Mouse (Mus musculus) ES-Bruce4 (cell line): ENCODE data around the gene Arrb1.

ENCODE experiments used
- CTCF ChIP-seq: IDR thresholded peaks from one replicate; pipeline ENCODE4 v1.8.1; 2011; ENCODE audit warnings: low read depth, low read length
- EP300 ChIP-seq: IDR thresholded peaks from 2 replicates; pipeline ENCODE4 v1.6.1; 2011; ENCODE audit warnings: low read depth, low read length; ENCODE audit not compliant: insufficient read depth
- POLR2A ChIP-seq: IDR thresholded peaks from one replicate; pipeline ENCODE4 v1.8.1; 2011; ENCODE audit warnings: low read length; ENCODE audit not compliant: insufficient read depth

DNA sequence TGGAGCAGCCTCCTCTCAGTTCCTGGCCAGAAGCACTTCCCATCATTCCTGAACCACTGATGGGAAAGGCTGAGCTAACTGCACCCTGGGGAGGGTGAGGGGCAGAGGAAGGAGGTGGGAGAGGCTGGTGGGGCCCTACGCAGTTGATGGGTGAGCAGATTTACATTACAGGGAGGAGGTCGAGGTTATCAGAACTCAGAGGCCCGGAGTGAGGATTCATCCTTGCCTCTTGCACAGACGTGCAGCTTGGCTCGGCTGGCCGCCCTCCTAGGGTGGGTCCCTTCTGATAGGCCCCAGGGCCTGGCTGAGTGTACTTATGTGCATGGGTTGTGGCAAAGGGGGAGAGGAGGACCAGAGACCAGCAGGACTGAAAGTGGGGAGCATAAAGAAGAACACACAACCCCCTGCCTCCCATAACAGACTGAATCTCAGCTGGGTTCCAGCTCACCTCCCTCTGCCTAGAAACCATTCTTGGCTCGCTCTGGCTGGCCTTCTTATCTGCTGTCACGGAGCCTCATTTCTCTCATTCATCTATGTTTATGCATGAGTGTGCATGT is 30.1 kb downstream of the Arrb1 start:
- TF ChIP-seq CTCF = no peak
- TF ChIP-seq POLR2A = no peak
- TF ChIP-seq EP300 = no peak
